Mouse (Mus musculus): Measurements from ENCODE around the gene Ddx54. TPM values are rescaled to one million over a fixed set of nuclear protein-coding genes. Genes with fewer than 3 reads are reported as not detected.

The Ddx54 gene
- polyA plus RNA-seq, 1 experiment, result 49.9 TPM

DNA sequence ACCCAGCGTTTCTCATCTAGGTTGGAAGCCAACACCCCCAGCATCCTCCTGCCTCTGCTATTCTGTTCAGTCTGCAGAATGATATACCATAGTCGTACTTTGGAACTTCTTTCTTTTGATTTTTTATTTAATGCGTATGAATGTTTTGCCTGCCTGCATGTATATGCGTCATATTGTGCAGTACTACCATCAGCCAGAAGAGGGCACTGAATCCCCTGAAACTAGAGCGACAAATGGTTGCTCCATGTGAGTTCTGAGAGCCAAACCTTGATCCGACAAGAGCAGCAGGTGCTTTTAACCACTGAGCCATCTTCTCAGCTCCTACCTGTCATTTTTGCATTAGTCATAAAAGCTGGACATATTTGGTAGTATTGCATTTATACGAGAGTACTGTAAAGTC is 20.4 kb upstream of the Ddx54 start:
- Histone ChIP-seq H3K27me3 (ENCODE audit: control insufficient read depth, insufficient read depth, low read length, poor library complexity, severe bottlenecking) (no peaks in the 10 kb centered on the region), H3K36me3 (ENCODE audit: control insufficient read depth, insufficient read depth, low read length, poor library complexity, severe bottlenecking) (no peaks in the 10 kb centered on the region), H3K9ac (ENCODE audit: low read depth, poor library complexity, severe bottlenecking) (no peak overlapping the region), H3K27ac (ENCODE audit: insufficient read depth, low read length) (no peak overlapping the region), H3K4me3 (ENCODE audit: low read depth, low read length) (no peak overlapping the region), H3K4me1 (ENCODE audit: control insufficient read depth, insufficient read depth, low read length) (no peaks in the 10 kb centered on the region), H3K9me3 (replicated peaks; ENCODE audit: control insufficient read depth, insufficient read depth, low read length, poor library complexity, severe bottlenecking) (no peaks in the 10 kb centered on the region)
- no peak for TF ChIP-seq POLR2A (IDR thresholded peaks at IDR 0.05; ENCODE audit: insufficient read depth, low read length)
- peak; percentile 28 for TF ChIP-seq CTCF (IDR thresholded peaks at IDR 0.05; ENCODE audit: low read depth, low read length)

DNA sequence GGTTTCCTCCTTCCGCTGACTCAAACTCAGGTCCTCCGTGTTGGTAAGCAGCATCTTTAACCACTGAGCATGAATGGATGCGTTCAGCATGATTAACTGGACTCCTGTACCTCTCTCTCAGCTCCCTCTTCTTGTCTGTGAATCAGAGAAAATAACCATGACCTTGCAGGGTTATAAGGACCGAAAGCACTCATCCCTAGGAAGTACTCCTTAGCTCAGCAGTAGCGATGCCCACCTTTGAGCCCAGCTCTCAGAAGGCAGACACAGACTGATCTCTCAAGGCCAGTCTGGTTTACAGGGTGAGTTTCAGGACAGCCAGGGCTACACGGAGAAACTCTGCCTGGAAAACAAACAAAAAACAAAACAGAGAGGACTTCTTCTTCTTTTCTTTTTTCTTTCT is 18.1 kb upstream of the Ddx54 start:
- Histone ChIP-seq H3K4me3 (ENCODE audit: low read depth, low read length) (no peak overlapping the region), H3K27me3 (ENCODE audit: control insufficient read depth, insufficient read depth, low read length, poor library complexity, severe bottlenecking) (no peaks in the 10 kb centered on the region), H3K9me3 (replicated peaks; ENCODE audit: control insufficient read depth, insufficient read depth, low read length, poor library complexity, severe bottlenecking) (no peaks in the 10 kb centered on the region), H3K27ac (ENCODE audit: insufficient read depth, low read length) (no peak overlapping the region), H3K36me3 (ENCODE audit: control insufficient read depth, insufficient read depth, low read length, poor library complexity, severe bottlenecking) (no peaks in the 10 kb centered on the region), H3K9ac (ENCODE audit: low read depth, poor library complexity, severe bottlenecking) (no peak overlapping the region), H3K4me1 (ENCODE audit: control insufficient read depth, insufficient read depth, low read length) (no peaks in the 10 kb centered on the region)
- TF ChIP-seq CTCF (IDR thresholded peaks at IDR 0.05; ENCODE audit: low read depth, low read length) (no peak), POLR2A (IDR thresholded peaks at IDR 0.05; ENCODE audit: insufficient read depth, low read length) (no peak), EP300 (IDR thresholded peaks at IDR 0.05; ENCODE audit: insufficient read depth, low read depth, low read length) (no peak)

DNA sequence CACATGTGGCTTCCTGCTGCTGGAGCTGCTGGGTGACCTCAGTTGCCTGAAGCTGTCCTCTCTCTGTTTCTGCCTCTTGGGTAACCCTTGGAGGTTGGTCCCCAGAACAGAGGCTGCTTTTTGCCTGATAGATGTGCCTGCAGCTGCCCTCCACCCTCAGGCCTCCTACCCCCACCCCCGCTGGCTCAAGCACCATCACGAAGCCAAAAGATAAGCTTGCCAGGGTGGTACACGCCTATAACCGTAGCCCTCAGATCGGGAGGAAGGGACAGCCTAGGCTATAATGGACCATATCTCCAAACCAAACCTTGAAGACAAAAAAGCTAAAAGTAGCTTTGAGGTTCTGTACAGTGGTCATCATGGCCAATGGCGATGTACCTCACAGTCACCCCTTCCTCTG is 12.9 kb upstream of the Ddx54 start:
- Histone ChIP-seq H3K4me1 (ENCODE audit: control insufficient read depth, insufficient read depth, low read length) (no peaks in the 10 kb centered on the region), H3K36me3 (ENCODE audit: control insufficient read depth, insufficient read depth, low read length, poor library complexity, severe bottlenecking) (no peaks in the 10 kb centered on the region), H3K9ac (ENCODE audit: low read depth, poor library complexity, severe bottlenecking) (no peak overlapping the region), H3K4me3 (ENCODE audit: low read depth, low read length) (no peak overlapping the region), H3K27me3 (ENCODE audit: control insufficient read depth, insufficient read depth, low read length, poor library complexity, severe bottlenecking) (no peaks in the 10 kb centered on the region), H3K9me3 (replicated peaks; ENCODE audit: control insufficient read depth, insufficient read depth, low read length, poor library complexity, severe bottlenecking) (no peaks in the 10 kb centered on the region), H3K27ac (ENCODE audit: insufficient read depth, low read length) (no peak overlapping the region)
- no peak for TF ChIP-seq CTCF (IDR thresholded peaks at IDR 0.05; ENCODE audit: low read depth, low read length)
- no peak for TF ChIP-seq EP300 (IDR thresholded peaks at IDR 0.05; ENCODE audit: insufficient read depth, low read depth, low read length)
- TF ChIP-seq POLR2A (IDR thresholded peaks at IDR 0.05; ENCODE audit: insufficient read depth, low read length), result no peak

DNA sequence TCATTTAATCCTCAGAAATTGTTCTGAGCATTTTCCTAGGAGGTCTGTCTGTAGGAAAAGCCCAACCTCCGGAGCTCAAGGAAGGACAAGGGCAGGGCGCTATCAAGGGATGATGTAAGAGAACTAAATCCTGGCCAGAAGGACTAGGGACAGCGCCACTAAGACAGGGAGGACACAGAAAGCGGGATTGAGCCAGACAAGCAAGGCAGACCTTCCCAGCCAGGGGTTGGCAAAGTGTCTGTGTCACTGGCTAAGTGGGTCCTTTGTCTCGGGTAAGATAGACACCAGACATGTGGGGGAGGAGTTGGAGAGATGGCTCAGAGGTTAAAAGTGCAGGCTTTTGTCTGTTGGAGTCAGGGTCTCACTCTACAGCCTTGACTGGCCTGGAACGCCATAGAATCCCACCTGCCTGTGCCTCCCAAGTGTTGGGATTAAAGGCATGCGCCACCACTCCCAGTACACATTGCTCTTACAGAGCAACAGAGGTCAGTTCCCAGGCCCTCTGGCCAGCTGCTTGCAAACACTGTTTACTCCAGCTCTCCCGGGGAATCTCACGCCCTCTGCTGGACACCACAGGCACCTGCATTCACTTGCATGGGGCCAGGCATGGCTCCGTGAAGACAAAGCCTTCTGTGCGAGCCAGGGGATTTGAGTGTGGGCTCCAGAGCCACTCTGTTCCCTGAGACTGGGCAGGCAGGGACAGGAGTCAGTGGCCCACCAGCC is 11.4 kb upstream of the Ddx54 start:
- no peak overlapping the region for H3K9ac ChIP-seq (ENCODE audit: low read depth, poor library complexity, severe bottlenecking)
- H3K27ac ChIP-seq (ENCODE audit: insufficient read depth, low read length), result no peak overlapping the region
- TF ChIP-seq POLR2A (IDR thresholded peaks at IDR 0.05; ENCODE audit: insufficient read depth, low read length) (no peak), CTCF (IDR thresholded peaks at IDR 0.05; ENCODE audit: low read depth, low read length) (peak; percentile 93), EP300 (IDR thresholded peaks at IDR 0.05; ENCODE audit: insufficient read depth, low read depth, low read length) (0 out of 2 replicates have a peak, but pooled peaks have one; percentile 30)
- peaks cover 2% of the 10 kb centered on the region for H3K4me1 ChIP-seq (ENCODE audit: control insufficient read depth, insufficient read depth, low read length)
- no peaks in the 10 kb centered on the region for H3K36me3 ChIP-seq (ENCODE audit: control insufficient read depth, insufficient read depth, low read length, poor library complexity, severe bottlenecking)
- no peak overlapping the region for H3K4me3 ChIP-seq (ENCODE audit: low read depth, low read length)
- H3K9me3 ChIP-seq (replicated peaks; ENCODE audit: control insufficient read depth, insufficient read depth, low read length, poor library complexity, severe bottlenecking), result no peaks in the 10 kb centered on the region
- H3K27me3 ChIP-seq (ENCODE audit: control insufficient read depth, insufficient read depth, low read length, poor library complexity, severe bottlenecking), result no peaks in the 10 kb centered on the region

DNA sequence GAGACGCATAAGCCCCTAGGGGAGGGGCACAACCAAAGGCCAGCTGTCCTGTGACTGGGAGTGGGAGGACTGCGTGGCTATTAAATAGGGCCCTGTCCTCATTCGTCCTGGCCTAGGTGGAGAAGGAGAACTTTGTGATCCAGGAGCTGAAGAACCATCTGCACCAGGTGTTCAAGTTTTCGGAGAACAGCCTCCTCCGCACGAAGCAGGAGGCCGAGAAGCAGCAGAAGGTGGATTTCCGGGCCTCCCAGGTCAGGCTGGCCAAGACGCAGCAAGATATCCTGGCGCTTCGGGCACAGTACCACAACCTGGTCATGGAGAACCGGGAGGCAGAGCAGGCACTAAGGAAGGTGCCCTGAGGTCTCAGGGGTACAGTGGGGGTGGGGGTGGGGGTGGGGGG is 10.3 kb upstream of the Ddx54 start:
- H3K4me3 ChIP-seq (ENCODE audit: low read depth, low read length), result no peak overlapping the region
- H3K27ac ChIP-seq (ENCODE audit: insufficient read depth, low read length), result no peak overlapping the region
- TF ChIP-seq EP300 (IDR thresholded peaks at IDR 0.05; ENCODE audit: insufficient read depth, low read depth, low read length), result no peak
- no peak for TF ChIP-seq CTCF (IDR thresholded peaks at IDR 0.05; ENCODE audit: low read depth, low read length)
- TF ChIP-seq POLR2A (IDR thresholded peaks at IDR 0.05; ENCODE audit: insufficient read depth, low read length), result no peak
- H3K9me3 ChIP-seq (replicated peaks; ENCODE audit: control insufficient read depth, insufficient read depth, low read length, poor library complexity, severe bottlenecking), result no peaks in the 10 kb centered on the region
- H3K27me3 ChIP-seq (ENCODE audit: control insufficient read depth, insufficient read depth, low read length, poor library complexity, severe bottlenecking), result no peaks in the 10 kb centered on the region
- H3K4me1 ChIP-seq (ENCODE audit: control insufficient read depth, insufficient read depth, low read length), result peaks cover 3% of the 10 kb centered on the region
- no peaks in the 10 kb centered on the region for H3K36me3 ChIP-seq (ENCODE audit: control insufficient read depth, insufficient read depth, low read length, poor library complexity, severe bottlenecking)
- no peak overlapping the region for H3K9ac ChIP-seq (ENCODE audit: low read depth, poor library complexity, severe bottlenecking)

DNA sequence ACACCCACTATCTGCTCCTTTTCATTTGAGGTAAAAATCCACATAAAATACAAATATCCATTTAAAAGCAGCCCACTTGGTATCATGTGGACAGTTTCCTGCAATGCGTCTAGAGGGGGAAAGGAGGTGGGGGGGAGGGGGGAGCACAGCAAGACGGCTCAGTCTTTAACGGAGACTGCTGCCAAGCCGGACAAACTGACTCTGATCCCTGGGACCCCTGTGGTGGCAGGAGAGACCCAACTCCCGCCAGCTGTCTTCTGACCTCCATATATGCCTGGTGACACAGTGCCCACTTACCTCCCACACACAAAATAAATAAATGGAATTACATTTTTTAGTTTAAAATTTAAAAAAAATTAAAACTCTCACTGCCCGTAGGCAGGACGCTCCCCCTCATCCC is 9.0 kb upstream of the Ddx54 start:
- Histone ChIP-seq H3K4me1 (ENCODE audit: control insufficient read depth, insufficient read depth, low read length) (peaks cover 3% of the 10 kb centered on the region), H3K9me3 (replicated peaks; ENCODE audit: control insufficient read depth, insufficient read depth, low read length, poor library complexity, severe bottlenecking) (no peaks in the 10 kb centered on the region), H3K9ac (ENCODE audit: low read depth, poor library complexity, severe bottlenecking) (no peak overlapping the region), H3K27me3 (ENCODE audit: control insufficient read depth, insufficient read depth, low read length, poor library complexity, severe bottlenecking) (no peaks in the 10 kb centered on the region), H3K27ac (ENCODE audit: insufficient read depth, low read length) (no peak overlapping the region), H3K36me3 (ENCODE audit: control insufficient read depth, insufficient read depth, low read length, poor library complexity, severe bottlenecking) (no peaks in the 10 kb centered on the region), H3K4me3 (ENCODE audit: low read depth, low read length) (no peak overlapping the region)
- TF ChIP-seq CTCF (IDR thresholded peaks at IDR 0.05; ENCODE audit: low read depth, low read length), result no peak
- TF ChIP-seq POLR2A (IDR thresholded peaks at IDR 0.05; ENCODE audit: insufficient read depth, low read length), result no peak
- no peak for TF ChIP-seq EP300 (IDR thresholded peaks at IDR 0.05; ENCODE audit: insufficient read depth, low read depth, low read length)

All from ES-Bruce4 (cell line).